Comparison of ENCODE assay signal across 21 mouse cellular contexts in the genomic region with DNA sequence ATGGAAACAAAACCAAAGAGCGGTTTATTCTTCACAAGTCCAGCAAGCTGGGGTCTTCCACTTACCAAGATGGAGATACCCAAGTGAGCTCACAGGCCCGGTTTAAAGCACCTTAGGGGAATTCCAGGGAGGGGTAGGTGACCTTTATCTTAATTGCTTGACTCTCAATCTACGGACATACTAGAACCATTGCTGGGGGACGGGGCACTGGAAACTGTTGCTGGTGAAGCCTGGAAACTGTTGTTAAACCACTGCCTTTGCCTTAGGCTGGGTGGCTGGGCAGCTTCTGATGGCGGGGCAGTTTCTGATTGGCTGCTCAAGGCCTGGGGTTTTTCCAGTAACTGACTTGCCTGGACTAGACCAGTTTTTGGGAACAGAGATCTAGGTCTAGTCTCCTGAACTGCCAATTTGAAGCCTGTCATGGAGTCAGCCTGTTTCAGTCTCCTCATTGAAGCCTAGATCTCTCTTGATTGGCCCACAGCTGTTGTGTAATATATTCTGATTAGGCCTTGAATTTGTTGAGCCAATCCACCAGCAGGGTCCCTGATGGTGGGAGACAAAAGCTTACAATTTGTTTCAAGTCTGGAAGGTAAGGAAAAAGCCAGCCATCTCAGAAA.
"Had no signal": no experiment of that assay in that cellular context is flagged by ENCODE, and none has a peak within 500 bp of the region (broad histone marks: within the 10 kb centered on the region; RNA-seq: fewer than 3 reads in every experiment).

No protein-coding gene starts in this region.

- H3K4me3 ChIP-seq: liver, embryonic 15.5 days; lung, embryonic 15.5 days; midbrain, embryonic 10.5 days; midbrain, embryonic 12.5 days; myocyte; neural tube, embryonic 13.5 days; neural tube, embryonic 15.5 days had no signal

- H3K4me1 ChIP-seq: liver, embryonic 15.5 days; lung, embryonic 15.5 days; midbrain, embryonic 10.5 days; midbrain, embryonic 12.5 days; neural tube, embryonic 13.5 days; neural tube, embryonic 15.5 days had no signal

- H3K27me3 ChIP-seq: liver, embryonic 15.5 days; lung, embryonic 15.5 days; midbrain, embryonic 12.5 days; neural tube, embryonic 13.5 days; neural tube, embryonic 15.5 days had no signal

- H3K9me3 ChIP-seq: liver, embryonic 15.5 days; lung, embryonic 15.5 days; midbrain, embryonic 10.5 days; midbrain, embryonic 12.5 days; neural tube, embryonic 13.5 days; neural tube, embryonic 15.5 days had no signal

- H3K36me3 ChIP-seq: liver, embryonic 15.5 days; lung, embryonic 15.5 days; midbrain, embryonic 10.5 days; midbrain, embryonic 12.5 days; neural tube, embryonic 13.5 days; neural tube, embryonic 15.5 days had no signal

- DNase-seq: liver, postnatal 0 days; lung, adult 2 months; lung, postnatal 14 days; lung, postnatal 36 days; midbrain, embryonic 14.5 days; retina, postnatal 1 day; right cerebral cortex, adult 18-20 months; right cerebral cortex, postnatal 25 days; right cerebral cortex, postnatal 4 days; spleen, adult 18-20 months; thymus, adult 2 months; thymus, postnatal 25 days; thymus, postnatal 4 days had no signal

- H3K27ac ChIP-seq: liver, embryonic 15.5 days; lung, embryonic 15.5 days; macrophage; midbrain, embryonic 10.5 days; midbrain, embryonic 12.5 days; neural tube, embryonic 13.5 days; neural tube, embryonic 15.5 days had no signal
